Mouse (Mus musculus) thymus, adult 2 months (tissue): ENCODE results near the gene Dicer1.

Experiments used
- CTCF ChIP-seq: fragments of 200-500 bp; IDR thresholded peaks from 2 replicates; pipeline ENCODE4 v1.5.1; 2012; ENCODE audit warnings: mild to moderate bottlenecking, control low read depth, low read length, moderate library complexity, borderline replicate concordance; ENCODE audit not compliant: control insufficient read depth, poor library complexity, insufficient read depth; ENCODE audit errors: extremely low read depth
- POLR2A ChIP-seq: fragments of 200-500 bp; IDR thresholded peaks from 2 replicates; pipeline ENCODE4 v1.6.1; 2012; ENCODE audit warnings: mild to moderate bottlenecking, low read length, control low read depth, moderate library complexity; ENCODE audit not compliant: control insufficient read depth, poor library complexity, insufficient read depth; ENCODE audit errors: extremely low read depth

GRCm38 (mm10) chr12:104684411-104684931 is 67.3 kb downstream of the Dicer1 start:
- TF ChIP-seq CTCF = no peak
- TF ChIP-seq POLR2A = no peak
